Mouse (Mus musculus) fibroblast of lung, adult 2 months (primary cell): Measurements from ENCODE around the gene Pak4.
"Not testable (repeated sequence)": the region's sequence is repeated elsewhere in the genome, so short reads cannot be mapped to it uniquely, and the experiment has no call there.

Experiments
- DNase-seq: peaks from one replicate; pipeline ENCODE4 v3.0.0-alpha.2; 2011; ENCODE audit warnings: low read depth

Gene Pak4

DNA sequence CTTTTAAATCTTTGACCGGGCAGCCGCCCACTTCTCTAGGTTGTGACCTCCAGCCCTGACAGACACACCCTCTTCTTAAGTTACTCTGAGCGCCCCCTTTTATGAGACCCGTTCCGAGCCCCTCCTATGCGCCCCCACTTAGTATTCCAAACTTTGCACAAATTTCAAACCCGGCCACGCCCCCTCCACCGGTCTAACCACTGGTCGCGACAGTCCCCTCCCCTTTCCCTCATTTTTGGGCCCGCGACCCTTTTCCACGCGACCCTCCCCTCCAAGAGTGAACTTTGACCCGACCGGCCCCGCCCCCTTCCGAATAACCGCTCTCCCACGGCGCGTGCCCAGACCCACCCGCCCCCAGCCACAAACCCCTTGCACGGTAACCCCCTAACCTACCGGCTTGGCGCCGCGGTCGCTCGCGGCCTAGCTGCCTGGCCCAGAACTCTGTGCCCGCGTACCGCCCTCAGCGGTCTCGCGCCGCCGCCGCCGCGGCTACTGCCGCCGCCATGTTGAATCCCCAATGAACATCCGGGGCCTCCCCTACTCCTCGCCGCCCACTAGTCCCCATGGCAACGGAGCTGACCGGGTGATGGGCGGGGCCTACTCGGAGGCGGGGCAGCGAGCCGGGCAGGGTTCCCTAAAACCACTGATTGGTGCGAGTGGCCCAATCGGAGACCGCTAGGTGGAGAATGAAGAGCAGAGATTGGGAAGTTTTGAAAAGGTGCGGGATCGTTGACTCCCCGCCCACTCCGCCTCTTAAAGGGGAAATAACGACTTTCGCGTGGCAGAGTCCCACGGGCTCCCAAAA lies at the start of gene Pak4, which contains the start of gene Samd4b:
TSS of gene Pak4 (minus strand) at position 544 of the 805 bp plus-strand sequence.
TSS of gene Samd4b (minus strand) at position 503 of the 805 bp plus-strand sequence.
- peak; percentile 94 for DNase-seq

DNA sequence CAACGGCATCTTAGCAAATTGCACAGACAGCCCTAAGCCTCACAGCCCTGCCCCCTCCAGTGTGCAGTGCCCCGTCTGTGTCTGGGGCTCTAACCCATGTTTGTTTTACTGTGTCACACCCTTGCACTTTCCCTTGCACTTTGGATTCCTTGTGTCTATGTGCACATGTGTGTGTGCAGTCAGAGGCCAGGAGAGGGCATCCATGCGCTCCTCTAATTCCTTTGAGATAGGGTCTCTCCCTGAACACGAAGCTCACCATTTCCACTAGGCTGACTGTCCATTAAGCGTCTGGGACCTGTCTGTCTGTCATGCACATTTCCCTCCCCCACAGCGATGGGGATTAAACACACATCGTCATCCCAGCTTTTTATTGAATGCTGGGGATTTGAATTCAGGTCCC lies 49.0 kb upstream of the Pak4 start:
- no peak for DNase-seq

DNA sequence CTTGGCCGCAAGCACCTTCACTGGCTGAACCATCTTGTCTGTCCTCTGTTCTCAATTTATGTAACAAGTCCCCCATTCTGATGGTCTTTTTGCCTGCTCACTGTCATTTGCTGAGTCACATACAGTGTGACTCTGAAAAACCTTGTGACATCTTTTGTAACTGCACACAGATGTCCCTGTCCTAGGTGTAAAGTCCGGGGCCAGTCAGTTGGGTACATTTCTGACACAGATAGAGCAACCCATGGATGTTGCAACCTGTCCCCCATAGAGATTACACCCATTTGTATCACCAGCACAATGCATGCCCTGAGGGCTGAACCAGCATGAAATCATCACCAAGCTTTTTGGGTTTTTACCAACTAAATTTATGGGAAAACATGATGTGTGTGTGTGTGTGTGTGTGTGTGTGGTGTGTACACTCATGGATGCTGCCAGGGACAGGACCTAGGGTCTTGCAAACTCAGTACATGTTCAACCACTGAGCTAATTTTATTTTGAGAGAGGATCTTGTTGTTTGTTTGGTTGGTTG lies 48.0 kb upstream of the Pak4 start:
- DNase-seq: no peak

DNA sequence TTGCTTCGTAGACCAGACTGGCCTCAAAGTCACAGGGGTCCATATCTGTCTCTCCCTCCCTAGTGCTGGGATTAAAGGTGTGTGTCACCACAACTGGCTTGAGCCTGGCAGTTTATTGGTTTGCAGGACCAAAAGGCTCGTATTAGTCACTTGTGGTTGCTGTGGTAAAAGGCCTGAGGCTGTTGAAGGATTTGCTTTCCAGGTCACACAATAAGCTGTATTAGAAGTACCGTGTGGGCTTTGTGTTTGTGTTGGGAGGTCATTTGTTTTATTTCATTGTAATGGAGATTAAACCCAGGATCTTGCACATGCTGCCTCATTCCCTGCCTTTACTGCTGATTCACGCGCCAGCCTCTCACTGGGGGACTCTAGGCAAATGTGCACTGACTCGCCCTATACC lies 47.4 kb upstream of the Pak4 start:
- DNase-seq: no peak

DNA sequence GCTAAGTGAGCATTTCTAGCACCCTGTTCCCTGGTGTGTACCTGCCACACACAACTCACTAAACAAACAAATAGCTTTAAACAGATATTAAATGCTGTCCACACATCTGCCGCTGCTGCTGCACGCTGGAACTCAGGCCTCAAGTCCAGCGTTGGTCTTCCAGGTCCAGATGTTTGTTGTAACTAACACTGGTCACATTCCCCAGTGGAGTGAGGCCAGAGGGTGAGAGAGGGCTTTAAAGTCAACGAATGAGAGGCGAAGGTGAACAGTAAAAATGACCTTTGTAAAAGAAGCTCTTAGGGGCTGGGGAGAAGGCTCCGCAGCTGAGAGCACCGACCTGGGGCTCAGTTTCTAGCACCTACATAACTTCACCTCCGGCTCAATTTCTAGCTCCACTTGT lies 43.6 kb upstream of the Pak4 start:
- no peak for DNase-seq

DNA sequence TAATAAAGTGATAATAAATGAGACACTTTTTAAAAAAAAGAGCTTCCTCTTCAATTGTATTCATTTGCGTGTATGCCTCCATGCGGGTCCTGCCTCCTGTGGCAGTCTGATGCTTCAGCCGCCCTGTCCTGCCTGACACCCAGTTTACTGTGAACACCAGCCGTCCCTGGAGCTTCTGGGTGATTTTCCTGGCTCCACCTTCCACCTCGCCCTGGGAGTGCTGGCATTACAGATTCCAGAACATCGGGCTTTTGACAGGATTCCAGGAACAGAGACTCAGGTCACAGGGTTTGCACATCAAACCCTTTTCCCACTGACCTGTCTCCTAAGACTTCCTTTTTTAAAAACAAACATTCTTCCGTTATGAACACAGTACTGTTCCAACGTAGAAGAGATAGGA lies 39.5 kb upstream of the Pak4 start:
- no peak for DNase-seq

DNA sequence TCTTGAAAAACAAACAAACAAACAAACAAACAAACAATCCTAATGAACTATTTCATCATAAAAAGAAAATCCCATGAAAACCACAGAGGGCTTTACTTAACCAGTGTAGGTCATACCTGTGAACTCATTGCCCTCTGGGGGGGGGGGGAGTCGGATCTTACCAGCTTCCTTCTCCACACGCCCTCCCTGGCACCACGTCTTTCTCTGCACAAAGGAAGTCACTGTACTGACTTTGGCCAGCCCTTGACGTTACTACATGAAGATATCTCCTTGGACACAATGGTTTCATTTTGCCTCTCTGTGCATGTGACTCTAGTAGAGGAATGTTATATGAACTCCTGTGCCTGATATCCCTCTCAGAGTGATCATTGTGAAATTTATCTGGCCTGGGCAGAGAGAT lies 36.1 kb upstream of the Pak4 start:
- DNase-seq: peak; percentile 17

DNA sequence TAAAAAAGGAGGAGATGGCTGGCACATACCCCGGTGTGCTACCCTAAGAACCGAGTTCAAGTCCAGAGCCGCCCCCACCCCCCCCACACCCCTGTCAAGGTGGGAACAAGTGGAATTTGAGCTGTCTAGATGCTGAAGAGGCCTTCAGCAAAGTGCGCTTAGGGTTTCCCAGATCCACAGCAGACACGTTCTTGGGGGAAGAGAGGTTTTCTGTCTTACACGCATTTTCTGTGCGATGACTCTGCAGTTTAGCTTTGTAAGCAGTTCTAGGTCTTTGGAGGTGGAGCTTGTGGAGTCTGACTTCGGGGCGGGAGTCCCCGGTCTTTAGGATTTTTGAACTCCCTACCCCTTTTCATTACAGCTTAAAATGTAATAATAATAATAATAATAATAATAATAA lies 33.1 kb upstream of the Pak4 start, which contains the start of gene Acp7:
TSS of gene Acp7 (minus strand) at position 260 of the 400 bp plus-strand sequence.
- no peak for DNase-seq

DNA sequence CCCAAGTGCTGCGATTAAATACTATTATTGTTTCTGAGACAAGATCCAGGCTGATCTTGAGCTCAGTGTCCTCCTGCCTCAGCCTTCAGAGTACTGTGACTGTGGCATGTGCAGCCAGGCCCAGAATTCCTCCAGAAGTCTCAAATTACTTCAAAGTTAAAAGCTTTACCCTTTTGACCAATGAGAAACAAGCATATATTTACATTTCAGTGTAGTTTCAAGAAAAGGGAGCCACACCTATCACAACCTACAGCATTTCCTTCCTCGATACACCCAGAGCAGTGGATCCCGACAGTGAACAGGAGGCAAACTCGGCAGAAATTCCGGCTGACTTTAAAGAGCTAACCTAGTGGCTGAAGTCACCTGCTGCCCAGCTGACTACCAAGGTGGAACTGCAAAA lies 26.8 kb upstream of the Pak4 start:
- no peak for DNase-seq

DNA sequence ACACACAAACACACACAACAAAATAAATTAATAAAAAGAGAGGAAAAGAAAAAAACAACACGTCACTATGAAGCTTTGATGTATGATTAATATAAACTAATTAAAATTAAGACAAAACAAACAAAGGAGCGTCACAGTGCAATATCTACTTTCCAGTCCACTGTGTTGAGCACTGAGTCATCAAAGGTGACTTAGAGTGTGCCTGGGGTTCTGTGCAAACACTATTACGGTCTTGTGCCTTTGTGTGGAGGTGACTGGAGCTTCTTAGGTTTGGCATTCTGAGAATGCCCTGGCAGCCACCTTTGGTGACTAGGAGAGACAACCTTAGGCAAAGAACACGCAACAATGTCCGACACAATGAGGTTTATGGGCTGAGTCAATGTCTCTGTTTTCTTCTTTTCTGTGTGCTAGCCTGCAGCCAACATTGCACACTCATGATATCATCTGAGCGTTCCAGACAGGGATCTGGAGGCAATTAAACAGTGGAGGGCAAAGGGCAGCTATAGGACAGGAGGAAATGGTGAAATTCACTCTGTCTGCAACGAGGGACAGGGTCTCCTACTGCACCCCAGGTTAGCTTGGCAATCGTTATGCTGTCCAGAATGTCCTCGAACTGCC lies 21.2 kb upstream of the Pak4 start:
- no peak for DNase-seq

DNA sequence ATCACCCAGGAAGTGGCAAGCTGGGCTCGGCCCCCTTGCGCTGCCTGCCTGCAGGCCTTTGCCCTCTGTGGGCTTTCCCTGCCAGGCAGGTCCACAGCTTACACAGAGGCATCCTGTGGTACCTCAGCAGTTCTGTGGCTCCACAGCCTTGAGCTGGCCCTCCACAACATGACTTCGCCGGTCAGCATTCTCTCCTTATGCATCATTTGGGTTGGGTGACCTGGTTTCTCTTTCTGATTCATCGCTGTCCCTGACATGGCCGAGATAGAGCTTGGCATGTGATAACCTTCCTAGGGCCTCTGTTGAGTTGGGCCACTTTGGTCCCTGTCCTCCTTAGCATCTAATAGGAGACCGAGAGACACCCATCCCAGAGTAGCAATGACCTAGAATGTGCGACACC lies 8.0 kb upstream of the Pak4 start:
- DNase-seq: no peak

DNA sequence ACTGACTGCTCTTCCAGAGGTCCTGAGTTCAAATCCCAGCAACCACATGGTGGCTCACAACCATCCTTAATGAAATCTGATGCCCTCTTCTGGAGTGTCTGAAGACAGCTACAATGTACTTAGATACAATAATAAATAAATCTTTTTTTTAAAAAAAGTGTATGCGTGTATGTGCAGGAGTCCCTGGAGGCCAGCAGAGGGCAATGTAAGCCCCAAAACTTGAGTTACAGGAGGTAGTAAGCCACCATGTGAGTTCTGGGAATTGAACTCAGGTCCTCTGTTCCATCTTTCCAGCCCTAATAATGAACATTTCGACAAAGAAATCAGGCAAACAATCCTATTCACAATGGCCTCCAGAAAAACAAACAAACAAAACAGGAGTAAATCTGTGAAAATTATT lies 5.8 kb upstream of the Pak4 start:
- not testable (repeated sequence) for DNase-seq

DNA sequence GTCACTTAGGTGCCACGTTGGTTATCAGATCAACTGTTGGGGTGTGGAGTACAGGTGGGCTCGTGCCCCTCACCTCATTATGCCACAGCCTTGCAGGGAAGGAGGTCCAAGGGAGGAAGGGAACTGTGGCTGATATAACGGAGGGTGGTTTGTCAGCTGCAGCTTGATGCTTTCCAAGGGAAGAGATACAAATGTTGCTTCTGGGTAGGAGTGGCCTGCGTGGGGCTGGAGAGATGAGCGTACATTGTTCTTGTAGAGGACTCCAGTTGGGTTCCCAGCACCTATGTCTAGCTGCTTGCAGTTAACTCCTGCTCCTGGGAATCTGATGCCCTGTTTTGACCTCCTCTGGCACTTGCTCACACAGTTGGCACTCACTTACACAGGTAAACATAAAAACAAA lies 5.2 kb upstream of the Pak4 start:
- DNase-seq: no peak

DNA sequence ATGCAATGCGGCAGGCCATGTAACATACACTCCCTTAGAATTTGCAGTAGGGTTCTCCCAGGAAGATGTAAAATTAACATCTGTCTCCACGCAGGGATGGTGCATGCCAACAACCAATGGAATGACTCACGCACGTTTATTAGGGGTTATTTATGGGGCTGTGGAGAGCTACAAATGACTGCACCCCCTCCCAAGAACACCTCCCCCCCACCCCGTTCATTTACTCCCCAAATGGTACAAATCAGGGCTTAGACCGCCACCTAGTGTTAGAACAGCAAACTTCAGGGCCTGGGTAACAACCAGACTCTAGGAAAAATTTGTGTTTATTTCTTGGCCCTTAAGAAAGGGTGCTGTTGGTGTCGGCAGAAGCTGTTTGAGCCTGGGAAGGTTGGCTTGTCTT lies 3.7 kb upstream of the Pak4 start:
- DNase-seq: no peak

DNA sequence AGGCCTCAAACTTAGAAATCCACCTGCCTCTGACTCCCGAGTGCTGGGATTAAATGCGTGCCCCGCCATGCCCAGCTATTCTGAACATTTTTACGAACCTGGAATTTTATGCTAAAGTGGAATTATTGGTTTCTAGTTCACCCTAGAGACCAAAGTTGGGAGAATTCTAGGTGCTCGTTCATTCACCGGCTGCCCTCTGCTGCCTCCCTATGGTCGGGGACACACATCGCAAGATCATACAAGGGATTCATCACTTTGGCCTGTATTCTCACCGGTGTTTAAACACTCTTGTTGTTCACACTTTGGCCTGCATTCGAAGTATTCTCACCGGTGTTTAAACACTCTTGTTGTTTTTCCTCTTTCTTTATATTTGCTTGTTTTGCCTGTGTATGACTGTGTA lies 3.0 kb upstream of the Pak4 start:
- no peak for DNase-seq

DNA sequence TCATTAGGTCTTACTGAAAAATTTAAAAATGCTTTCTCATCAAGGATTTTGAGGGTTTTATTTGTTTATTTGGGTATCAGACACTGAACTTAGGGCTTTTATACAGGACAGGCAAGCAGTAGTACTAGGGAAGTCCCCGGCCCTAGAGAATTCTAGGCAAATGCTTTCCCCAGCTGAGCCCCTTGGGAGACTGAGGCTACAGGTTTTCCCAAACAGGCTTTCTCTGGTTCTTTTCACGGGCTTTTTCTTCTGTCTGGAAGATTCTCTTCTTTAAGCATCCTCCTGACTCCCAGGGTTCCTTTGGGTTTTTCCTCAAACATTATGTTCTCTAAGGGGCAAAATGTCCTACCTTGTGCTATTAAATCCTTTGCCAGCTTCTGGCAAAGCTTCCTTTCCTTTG lies 966 bp upstream of the Pak4 start:
- no peak for DNase-seq

DNA sequence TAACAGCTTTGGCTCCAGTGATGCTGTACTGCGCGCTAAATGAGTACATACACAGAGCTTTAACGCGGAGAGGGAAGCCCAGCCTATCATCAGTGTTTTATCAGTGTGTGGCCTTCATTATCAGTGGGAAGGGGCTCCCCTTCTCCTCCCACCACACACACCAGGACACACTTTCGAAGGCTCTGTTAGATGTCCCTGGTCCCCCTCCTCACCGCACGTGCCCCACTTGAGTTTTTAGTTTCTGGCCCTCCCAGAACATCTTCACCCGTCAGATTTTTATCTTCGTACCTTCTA lies 761 bp downstream of the Pak4 start:
- no peak for DNase-seq

DNA sequence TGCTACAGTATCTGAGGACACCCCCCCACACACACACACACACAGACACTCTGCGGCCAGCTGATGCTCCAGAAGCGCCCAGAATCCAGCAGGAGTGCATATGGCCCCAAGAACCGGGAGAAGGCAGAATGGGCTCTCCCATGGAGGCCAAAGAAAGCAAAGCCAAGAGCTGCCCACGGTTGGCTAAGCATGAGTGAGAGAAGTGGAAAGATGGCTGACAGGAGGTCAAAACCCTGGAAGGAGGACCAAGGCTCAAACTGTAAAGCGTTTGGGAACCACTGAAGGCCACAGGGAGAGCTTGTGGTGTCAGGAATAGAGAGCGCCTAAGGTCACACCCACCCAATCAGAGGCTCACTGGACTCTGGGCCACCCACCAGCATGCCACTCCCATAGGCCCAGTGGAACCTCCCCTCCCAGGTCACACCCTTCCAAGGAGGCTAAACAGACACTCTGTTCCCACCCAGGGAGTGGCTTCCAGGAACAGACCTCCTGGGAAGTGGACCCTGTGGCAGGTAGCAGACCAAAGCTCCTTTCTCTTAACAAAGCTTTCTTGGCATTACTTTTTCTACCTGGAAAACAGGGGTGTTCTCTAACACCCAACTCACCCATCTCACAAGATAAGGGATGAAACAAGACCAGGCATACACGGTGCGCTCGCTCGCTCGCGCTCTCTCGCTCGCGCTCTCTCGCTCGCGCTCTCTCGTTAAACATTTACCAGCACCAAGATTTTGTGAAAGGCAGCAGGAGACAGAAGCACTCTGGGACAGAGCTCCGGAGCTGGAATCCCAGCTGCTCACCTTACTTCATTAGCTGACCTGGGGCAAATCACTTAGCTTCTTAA lies 1.3 kb downstream of the Pak4 start:
- no peak for DNase-seq

DNA sequence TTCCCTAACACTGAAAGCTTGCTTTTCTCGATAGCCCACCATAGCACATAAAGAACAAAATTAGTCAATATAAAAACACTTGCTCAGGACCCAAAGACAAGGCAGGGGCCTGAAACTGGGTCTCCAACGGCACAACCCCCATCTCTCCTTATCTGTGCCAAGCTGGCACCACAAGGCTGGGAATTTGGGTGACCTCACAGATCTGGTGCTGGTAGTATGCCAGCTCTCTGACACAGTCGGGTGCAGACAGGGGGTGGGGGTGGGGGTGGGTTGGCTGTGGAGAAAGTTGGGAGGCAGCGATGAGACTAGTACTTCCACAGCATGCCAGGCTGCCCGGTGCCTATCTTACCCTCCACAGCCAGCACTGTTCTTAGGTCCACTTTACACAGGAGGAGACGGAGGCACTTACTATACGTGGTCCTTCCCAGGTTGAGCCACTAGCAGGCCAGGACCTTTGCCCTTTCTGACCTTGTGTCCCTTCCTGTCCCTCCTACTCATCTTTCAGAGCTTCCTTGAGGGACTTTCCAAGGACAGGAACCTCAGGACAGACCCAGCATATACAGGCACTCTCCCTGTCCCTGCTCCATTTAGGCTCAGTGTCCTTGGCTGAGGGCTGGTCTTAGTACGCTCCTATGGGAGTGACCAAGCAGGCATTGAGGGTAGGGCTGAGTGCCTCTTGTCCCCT lies 2.1 kb downstream of the Pak4 start:
- no peak for DNase-seq

DNA sequence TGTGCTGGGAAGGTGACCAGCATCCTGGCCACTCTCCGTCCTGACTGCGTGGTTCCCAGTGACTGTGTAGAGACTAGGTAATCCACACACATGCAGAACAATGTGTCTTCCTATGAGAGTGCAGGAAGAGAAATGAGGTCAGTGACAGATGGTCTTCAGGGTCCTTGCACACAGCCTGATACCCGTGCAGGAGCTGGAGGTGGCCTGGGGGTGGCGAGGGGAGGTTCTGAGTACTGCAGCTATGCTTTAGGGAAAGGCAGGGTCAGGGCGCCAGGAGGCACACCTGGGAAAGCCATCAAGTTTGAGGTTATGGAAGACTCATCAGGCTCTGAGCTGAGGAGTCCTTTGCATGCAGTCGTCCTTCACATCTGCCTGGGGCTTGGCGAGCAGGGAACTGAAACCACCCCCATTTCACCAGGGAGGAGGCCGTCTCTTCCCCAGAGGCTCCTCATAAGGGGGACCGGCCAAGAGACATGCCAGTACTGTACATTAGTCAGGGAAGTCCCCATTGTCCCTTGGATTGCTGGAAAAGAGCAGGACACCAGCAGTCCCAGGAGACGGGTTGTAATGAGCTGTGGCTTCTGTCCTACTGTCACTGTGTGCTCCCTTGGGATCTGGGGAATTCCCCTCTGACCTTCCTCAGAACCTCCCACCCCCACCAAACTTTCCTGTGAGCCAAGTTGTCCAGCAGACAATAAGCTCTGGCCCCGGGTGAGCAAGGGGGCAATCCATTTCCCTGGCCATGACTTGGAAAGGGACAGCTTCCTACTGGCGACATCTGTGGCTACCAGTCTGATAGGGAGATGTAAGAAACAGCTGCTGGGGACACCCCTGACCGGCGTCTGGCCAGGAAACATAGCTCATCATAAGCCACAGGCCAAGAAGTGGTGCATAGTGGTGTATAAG lies 4.5 kb downstream of the Pak4 start:
- no peak for DNase-seq

DNA sequence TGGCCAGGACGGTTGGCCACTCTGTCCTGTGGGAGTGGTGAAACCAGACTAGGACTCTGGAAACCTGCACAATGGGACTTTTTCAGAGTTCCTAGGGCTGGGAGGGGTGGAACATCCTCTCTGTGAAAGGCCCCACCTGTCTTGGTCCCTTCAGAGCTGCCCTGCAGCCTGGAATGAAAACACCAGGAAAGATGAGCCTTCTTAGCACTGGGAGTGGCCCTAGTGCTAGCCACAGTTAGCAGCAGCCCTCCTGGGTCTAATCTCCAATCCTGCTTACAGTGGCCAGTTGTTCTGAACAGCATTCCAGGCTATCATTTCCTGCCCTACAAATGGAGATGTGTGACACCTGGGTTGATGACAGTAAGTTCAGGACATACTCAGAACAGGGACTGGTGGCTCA lies 6.1 kb downstream of the Pak4 start:
- DNase-seq: no peak
